Mouse (Mus musculus) CD4-positive, CD25-positive, alpha-beta regulatory T cell, adult 4 months (primary cell): ENCODE results near the gene Lrrn4cl. TPM values are rescaled to one million over a fixed set of nuclear protein-coding genes. Genes with fewer than 3 reads are reported as not detected.
"Not testable (repeated sequence)": the region's sequence is repeated elsewhere in the genome, so short reads cannot be mapped to it uniquely, and the experiment has no call there.

Source experiments
- ATAC-seq: one replicate; pipeline ENCODE4 v1.8.0; 2017
- polyA plus RNA-seq, 2 experiments: library from polyadenylated mRNA; unstranded; fragments of 100-300 nt; shearing (Covaris generic); gene quantifications; one replicate each; pipeline ENCODE4 v1.2.1; 2017

The Lrrn4cl gene
- polyA plus RNA-seq, 2 experiments from 2014 or later = not detected

DNA sequence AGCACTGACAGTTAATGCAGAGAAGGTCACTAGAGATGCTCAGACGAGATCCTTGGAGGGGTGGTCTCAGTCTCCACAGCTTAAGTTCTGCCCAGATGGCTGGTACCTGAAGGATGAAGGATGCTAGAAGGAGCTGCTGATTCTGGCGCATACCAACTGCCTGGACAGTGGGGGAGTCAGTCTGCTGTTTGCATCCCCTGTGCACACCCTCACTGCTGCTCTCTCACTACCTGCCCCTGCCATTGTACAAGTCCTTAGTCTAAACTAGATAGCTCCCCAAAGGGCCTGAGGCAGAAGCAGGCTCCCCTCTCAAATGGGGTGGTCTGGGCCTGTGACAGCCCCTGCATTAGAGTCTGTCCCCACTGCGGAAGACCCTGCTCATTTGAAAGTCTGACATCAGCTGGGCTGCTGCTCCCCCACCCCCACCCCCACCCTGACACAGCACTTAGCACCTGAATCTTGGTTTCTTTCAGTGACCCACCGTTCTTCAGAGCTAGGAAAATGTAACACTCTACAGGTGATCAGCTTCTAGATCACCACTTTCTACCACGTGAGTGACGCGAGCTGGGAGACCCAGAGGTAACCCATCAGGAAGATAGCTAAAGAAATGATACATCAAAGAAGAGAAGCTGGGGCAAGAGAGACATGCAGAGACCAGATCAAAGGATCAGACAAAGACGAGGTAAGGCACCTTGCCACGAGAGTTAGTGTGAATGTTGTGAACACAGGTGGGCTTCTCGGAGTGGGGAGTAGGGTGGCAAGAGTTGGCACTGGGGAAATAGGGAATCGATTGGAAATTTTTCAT is 11.3 kb upstream of the Lrrn4cl start, which contains the start of gene Gng3:
TSS of gene Gng3 (minus strand) at position 92 of the 805 bp plus-strand sequence.
- no peak for ATAC-seq

DNA sequence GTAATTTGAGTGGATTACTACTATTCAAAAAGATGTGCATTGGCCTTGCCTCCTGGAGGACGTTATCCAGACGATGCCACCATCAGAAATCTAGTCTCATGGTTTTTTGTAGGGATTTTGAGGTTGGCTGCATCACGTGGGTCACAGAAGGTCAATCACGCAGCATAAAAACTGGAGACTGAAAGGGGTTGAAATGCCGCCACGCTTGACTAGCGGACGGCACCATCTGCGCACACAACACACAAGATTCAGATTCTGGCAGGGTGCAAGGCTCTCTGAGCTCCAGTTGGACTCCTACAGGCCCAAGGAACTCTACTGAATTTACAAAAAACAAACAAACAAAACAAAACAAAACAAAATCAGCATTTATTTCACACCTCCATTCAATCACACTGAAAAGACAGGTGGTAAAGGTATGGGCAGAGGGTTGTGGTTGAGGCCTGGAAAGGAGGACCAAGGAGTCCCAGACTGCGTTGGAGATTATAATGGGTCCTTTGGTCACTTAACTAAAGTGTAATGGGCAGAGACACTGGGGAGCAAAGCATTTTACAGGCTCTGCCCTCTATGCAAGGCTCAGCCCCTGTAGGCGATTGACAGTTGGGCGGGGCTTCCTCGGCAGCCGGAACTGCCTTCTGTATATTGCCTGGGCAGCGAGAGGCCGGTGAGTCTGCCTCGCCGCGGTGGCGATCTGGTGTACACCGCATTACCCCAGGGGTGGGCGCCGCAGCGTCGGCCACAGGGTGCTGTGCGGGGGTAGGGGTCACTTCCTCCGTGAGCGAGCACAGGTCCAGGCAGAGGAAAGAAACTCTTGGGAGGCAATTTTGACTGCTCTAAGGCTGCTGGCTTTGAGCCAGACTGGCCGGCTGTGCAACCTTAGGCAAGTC is 10.4 kb upstream of the Lrrn4cl start:
- ATAC-seq = peak; percentile 17

DNA sequence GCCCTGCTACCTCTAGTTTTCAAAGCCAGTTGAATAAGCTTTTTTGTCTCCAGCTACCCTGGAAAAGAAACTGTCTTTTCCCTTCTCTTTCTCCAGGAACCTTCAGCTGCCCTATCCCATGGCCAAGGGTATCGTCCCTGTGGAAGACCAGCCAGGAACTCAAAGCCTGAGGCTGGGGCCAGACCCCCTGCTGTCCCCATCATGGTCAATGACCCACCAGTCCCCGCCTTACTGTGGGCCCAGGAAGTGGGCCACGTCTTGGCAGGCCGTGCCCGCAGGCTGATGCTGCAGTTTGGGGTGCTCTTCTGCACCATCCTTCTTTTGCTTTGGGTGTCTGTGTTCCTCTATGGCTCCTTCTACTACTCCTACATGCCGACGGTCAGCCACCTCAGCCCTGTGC is 9.6 kb upstream of the Lrrn4cl start:
- ATAC-seq = no peak

DNA sequence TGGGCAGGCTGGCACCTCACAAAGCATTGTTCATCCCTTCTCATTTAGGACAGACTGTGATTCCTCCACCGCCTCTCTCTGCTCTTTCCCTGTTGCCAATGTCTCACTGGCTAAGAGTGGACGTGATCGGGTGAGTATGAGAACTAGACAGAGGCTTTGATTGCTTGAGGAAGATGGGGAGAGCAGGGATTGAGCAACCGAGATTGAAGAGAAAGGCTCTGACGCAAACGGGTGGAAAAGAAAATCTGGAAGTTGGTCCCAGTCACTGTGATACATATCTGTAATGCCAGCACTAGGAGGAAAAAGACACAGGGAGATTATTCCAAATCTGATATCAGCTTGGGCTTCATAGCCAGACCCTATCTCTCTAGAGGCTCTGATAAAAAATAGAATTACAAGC is 7.6 kb upstream of the Lrrn4cl start:
- ATAC-seq = no peak

DNA sequence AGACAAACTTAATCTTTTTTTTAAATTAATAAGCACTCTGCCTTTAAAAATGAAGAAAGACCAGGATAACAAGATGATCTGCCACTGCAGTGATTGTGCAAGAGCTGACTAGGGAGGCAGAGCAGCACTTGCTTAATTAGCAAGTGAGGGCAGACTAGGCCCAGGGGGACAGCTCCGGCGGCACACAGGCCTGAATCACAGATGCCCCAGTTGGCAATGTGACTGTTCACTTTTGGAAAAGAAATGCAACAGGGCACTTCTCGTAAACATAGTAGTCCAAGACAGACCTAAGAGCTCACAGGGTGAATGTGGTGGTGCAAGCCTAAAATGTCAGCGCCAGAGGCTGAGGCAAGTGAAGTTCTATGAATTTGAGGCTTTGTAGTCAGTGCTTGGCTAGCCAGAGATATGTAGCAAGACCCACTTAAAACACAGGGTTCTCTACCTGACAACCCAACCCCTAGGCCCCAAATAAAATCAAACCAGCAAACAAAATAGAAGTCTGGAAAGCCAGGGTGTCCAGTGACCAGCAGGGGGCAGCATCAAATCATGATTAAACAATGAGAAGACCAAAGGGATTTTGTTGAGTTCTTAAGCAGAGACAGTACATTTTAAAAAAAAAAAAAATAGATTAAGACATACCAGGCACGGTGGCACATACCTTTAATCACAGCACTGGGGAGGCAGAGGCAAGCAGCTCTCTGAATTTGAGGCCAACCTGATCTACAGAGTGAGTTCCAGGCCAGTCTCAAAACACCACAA is 6.0 kb upstream of the Lrrn4cl start:
- ATAC-seq = peak; percentile 49

DNA sequence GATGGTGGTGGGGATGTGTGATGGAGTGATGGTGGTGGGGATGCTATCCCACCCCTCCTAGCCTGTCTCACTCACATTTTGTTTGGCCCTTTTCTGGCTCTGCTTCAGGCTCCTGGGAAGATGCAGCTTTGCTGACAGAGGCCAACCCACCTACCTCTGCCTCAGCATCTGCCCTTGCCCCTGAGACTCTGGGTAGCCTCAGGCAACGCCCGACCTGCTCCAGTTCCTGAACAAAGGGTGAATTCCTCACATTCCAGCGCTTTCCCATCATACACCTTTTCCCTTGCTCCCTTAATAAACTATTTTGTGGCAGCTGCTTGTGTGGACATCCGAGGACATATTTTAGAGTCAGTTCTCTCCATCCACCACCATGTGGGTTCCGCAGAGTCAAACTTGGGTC is 2.2 kb upstream of the Lrrn4cl start:
- ATAC-seq = no peak

DNA sequence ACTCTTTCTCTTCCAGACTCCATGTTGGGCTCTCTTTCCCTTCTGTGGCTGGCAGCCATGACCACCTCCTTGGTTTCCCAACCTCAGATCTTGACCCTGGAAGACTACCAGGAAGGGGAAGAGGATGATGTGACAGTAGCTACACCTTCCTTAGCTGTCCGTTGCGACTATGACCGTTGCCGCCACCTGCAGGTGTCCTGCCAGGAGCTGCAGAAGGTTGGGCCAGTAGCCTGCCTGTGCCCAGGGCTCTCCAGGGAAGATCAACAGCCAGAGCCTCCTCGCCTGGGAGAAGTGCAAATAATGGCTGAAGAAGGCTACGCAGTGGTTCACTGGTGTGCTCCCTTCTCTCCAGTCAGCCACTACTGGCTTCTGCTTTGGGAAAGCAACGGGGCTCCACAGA is 1.1 kb downstream of the Lrrn4cl start:
- no peak for ATAC-seq

DNA sequence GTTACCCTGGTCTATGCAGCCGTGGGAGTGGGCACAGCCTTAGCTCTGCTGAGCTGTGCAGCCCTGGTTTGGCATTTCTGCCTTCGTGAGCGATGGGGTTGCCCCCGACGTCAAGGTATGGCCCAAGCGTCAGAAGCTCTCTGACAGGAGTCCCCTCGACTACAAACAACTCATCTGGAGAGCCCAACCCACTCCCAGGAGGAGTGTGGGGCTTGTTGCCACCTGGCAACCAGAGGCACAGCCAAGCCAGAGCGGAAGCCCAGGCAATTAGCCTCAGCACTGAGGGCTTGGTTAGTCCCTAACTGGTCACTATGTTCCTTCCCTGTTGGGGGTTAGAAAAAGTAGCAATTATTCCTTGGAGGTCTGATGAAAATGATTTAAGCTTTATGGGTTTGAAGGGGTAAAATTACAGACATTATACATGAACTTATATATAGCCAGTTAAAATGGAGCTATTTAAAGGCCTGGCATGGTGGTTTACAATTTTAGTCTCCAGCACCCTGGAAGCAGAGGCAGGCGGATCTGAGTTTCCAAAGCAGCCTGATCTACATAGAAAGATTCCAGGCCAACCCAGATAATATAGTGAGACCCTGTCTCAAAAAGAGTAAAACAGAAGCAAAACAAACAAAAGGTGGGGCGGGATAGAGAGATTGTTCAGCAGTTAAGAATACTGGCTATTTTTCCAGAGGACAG is 1.8 kb downstream of the Lrrn4cl start:
- no peak for ATAC-seq

DNA sequence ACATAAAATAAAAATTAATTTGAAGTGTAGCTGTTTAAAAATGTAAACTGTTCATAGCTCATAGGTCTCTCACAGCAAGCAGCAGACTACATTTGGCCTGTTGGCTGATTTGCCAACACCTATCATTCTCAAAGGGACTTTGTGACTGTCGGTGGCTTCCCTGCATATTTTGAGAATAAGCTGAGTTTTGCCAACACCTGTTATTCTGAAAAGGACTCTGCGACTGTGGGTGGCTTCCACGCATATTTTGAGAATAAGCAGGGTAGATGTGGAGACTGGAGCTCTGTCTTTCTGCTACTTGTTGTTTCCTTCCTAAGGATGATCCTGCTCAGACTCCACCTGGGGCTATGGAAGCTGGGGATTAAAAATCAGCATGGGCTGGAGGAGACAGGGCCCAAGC is 2.5 kb downstream of the Lrrn4cl start:
- no peak for ATAC-seq

DNA sequence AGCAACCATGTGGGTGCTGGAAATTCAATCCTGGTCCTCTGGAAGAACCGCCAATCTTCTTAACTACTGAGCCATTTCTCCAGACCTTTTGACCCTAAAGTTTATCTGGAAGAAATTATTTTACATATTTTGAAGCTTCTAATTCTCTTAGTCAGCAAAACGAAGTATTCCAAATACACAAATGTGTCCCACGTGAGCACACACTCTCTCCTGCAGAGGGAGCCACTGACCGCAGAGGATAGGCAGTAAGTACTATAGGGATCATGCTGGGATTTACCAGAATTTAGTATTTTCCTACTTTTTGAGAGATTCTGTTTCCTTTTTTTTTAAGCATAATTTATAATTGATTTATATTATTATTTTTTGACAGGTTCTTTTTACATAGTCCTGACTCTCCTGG is 7.1 kb downstream of the Lrrn4cl start:
- ATAC-seq = no peak

DNA sequence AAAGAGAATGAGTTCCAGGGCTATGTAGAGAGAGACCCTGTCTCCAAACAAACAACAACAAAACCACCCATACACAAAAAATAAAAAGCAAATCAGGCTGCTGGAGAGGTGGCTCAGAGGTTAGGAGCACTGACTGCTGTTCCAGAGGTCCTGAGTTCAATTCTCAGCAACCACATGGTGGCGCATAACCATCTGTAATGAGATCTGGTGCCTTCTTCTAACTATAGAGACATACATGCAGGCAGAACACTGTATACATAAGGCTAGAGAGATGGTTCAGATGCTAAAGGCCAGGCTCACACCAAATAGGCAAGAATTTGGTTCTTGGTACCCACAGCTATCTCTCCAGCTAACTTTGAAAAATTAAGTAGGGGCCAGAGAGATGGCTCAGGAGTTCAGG is 8.4 kb downstream of the Lrrn4cl start:
- no peak for ATAC-seq

DNA sequence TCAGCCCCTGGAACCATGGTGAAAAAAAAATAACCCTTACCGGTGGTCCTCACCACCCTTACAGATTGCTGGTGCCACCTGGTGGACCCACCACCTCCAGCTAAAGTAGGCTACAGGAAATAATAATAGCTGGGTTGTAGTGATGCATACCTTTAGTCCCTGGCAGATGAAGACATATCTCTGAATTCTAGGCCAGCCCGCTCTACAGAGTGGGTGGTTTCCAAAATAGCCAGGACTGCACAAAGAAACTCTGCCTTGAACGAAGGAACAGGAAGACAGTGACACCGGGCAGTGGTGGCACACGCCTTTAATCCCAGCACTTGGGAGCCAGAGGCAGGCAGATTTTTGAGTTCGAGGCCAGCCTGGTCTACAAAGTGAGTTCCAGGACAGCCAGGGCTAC is 13.7 kb downstream of the Lrrn4cl start:
- ATAC-seq = no peak

DNA sequence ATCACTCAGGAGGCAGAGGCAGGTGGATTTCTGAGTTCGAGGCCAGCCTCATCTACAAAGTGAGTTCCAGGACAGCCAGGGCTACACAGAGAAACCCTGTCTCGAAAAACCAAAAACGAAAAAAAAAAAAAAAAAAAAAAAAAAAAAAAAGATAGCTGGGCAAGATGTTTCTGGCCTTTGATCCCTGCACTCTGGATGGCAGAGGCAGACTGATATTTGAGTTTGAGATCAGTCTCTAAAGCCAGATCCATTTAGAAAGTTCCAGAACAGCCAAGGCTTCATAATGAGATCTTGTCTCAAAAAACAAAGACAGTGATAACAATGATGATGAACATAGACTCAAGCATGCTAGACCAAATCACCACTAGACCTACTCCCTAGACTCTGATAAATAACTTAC is 19.8 kb downstream of the Lrrn4cl start:
- not testable (repeated sequence) for ATAC-seq

DNA sequence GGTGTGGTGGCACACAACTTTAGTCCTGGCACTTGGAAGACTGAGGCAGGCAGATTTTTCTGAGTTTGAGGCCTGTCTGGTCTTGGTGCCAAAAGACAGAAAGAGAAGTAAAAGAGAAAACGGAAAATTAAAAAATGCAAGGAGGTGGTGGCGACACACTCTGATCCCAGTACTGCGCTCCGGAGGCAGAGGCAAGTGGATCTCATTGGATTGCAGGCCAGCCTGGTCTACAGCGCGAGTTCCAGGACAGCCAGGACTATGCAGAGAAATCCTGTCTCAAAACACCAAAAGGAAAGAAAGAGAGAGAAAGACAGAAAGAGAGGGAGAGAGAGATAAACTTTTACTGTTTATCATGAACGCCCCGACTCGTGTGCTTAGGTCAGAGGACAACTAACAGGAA is 20.3 kb downstream of the Lrrn4cl start:
- ATAC-seq = peak; percentile 14

DNA sequence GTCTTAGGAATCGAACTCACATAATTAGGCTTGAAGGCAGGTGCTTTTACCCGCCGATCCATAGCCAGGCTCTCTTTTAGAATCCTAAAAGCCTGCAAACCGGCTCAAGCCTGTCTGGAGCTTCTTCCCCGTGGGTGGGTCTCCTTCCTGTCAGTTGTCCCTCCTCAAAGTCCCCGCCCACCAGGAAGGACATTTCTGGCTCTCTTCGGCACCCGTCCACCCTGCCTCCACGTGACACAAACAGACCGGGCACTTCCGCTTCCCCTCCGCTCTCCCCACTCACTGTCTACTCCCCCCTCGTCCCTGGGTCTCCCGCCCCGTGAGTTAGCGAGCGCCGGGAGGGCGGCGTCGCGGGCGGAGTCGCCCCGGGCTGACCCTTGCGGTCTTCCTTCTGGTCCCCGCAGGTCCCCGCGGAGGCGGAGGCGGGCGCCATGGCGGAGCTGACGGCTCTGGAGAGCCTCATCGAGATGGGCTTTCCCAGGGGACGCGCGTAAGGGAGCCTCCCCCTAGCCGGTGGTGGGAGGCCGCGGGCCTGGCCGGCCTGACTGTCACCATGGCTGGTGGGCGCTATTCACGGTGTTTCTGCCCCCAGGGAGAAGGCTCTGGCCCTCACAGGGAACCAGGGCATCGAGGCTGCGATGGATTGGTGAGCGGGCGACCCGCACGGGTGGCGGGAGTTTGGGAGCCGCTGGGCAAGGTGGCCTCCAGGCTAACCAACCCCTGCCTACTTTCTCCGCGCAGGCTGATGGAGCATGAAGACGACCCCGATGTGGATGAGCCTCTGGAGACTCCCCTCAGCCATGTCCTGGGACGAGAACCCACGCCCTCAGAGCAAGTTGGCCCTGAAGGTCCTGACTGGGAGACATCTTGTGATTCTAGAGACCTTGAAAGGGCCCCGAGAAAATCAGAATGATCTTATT is 21.0 kb downstream of the Lrrn4cl start, which contains the start of gene Ubxn1:
TSS of gene Ubxn1 (plus strand) at position 230 of the 920 bp plus-strand sequence.
- peak; percentile 94 for ATAC-seq

DNA sequence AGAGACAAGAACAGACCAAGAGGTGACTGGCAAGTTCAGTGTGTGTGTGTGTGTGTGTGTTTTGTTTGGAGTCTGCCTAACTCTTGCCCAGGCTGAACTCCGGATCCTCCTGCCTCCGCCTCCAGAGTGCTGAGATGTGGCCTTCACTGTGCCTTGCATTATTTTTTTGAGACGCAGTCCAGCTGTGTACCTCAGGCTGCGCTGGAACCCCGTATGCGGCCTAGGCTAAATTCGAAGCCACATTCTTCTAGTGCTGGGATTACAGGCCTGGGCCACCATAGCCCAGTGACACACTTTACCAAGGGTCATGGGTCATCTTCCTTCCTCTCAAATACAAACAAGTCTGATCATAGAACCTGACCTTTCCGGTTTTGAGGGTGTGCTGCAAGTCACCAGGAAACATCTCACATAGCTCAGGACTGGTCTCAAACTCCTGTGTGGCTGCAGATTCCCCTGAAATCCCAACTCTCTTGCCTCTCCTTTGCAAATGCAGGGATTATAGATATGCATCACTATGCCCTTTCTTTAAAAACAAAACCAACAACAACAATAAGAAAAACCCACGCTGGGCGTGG is 21.8 kb downstream of the Lrrn4cl start:
- no peak for ATAC-seq

DNA sequence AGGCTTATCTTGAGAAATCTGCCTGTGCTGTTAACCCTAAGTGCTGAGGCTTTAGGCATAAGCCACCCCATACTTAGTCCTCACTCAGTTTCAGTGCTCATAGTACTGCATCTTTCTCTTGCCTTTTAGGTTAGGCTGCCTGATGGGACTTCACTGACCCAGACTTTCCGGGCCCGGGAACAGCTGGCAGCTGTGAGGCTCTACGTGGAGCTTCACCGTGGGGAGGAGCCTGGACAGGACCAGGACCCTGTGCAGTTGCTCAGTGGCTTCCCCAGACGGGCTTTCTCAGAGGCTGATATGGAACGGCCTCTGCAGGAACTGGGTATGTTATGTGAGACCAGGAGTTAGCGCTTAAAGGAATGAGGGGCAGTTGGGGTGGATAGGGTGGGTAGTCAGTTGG is 24.5 kb downstream of the Lrrn4cl start:
- ATAC-seq = no peak

DNA sequence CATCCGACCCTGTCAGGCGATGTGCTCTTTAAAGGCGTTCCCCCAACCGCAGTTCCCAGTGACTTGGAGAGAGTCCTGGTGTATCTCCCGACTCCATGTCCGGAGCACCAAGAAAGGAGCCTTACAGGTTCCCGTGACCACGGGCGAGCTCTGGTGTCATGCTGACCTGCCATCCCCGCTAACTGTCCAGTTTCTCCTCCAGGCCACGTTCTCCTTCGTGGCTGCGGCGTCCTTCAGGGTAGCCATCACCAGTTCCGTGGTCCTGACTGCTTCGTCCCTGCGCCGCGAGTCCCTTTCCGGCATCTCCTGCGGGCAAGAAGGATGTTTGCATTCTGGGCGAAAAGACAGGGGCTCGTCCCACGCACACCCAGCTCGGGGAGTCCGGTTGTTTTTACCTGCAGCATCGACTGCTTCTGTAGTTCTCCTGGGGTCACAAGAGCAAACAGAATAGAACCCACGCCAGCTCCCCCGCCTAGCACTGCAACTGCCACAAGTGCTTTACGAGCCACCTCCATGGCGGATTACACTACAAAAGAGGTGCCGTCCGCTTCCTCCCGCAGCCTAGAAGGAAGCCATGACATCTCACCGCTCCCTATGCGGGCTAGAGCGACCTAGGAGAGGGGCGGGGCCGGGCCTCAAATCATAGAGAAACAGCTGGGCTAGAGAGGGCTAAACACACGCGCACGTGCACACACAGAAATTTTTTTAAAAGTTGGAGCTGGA is 29.9 kb downstream of the Lrrn4cl start, which contains the start of gene Uqcc3:
TSS of gene Uqcc3 (minus strand) at position 613 of the 723 bp plus-strand sequence.
- ATAC-seq = peak; percentile 99

DNA sequence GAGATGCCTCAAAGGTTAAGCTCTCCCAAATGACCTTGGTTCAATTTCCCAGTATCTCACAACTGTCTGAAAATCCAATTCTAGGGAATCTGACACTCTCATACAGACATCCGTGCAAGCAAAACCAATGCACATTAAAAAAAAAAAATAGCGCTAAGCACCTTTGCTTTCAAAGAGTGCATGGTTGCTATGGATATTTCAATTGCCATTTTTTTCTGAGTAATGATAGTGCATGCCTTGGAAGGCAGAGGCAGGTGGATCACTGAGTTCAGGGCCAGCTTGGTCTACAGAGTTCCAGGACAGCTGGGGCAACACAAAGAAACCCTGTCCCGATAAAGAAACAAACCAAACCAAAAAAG is 30.4 kb downstream of the Lrrn4cl start:
- ATAC-seq = peak; percentile 51

DNA sequence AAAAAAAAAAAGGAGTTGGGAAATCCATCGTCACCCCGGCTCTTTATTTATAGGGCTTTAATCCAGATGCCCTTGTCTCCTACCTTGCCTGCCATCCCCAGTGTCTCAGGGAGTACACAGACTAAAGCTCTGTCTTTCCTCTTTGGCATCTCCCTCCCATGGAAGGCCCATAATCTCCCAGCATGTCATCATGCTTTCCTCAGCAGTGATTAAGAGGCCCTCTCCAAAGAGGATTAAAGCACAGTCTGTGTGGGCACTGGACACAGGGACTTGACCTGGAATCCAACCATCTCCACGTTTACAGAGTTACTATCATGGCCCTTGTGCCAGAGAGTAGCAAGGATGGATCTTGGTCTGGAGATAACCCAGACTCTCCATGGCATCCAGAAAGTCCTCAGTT is 33.0 kb downstream of the Lrrn4cl start, which contains the start of the genes Lbhd1 and Gm49403:
TSS of gene Lbhd1 (plus strand) at position 117 of the 400 bp plus-strand sequence.
TSS of gene Gm49403 (plus strand) at position 315 of the 400 bp plus-strand sequence.
- no peak for ATAC-seq
